ENCODE assay signal across 9 mouse cellular contexts in the genomic region with DNA sequence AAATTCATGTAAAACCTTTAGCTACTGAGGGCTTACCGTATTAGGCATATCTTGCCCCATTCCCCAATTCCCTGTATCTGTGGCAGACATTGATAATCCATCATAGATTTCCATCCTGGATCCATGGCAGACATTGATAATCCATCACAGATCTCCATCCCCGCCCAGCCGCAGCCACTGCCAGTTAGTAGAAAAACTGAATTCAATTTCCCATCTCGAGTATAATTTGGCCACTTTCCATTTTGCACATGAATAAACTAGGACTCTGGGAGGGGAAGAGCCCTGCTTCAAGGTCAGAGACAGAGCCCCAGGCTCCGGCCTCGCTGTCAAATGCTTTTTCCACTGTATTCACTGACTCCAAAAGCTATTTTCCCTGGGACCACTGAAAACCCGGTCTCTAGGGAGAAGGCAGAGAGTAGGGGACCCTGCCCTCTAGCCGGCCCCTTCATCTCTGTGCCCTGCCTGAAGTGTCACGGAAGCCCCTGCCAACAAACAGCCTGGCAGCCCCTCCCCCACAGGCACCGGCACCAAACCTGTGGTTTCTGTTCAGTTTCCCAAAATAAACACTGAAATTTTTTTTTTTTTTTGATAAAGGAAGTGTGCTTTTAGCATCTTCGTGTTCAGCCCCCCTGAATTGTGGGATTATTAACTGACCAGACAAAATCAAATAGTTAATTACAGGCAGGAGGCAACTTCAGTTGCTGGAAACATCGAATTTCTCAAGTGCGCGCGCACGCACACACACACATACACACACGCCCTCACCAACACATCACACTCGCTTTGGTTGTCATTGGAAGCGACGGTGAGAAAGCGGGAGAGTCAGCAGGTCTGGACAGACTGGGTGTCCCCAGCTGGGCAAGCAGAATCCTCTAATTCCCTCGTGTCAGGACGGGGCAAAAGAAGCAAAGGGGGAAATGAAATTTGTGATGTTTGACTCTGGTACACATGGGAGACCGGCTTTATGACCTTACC. TPM values are rescaled to one million over a fixed set of nuclear protein-coding genes. Genes with fewer than 3 reads are reported as not detected.
DNase-seq lines count a peak whose midpoint lies in the region; ATAC-seq and TF ChIP-seq lines count a peak whose summit lies in the region.
"Had no signal": no experiment of that assay in that cellular context is flagged by ENCODE, and none has a peak within 500 bp of the region (broad histone marks: within the 10 kb centered on the region; RNA-seq: fewer than 3 reads in every experiment).

No protein-coding gene starts in this region.

- no peak for TF ChIP-seq POLR2A in heart, adult 2 months (IDR thresholded peaks at IDR 0.05; ENCODE audit: insufficient read depth, low read depth, low read length)

- H3K9me3 ChIP-seq in heart, postnatal 0 days (replicated peaks; ENCODE audit: control insufficient read depth, low read length), result 0 out of 2 replicates have a peak, but pooled peaks cover 3% of the 10 kb centered on the region
- H3K9me3 ChIP-seq in hindbrain, embryonic 13.5 days, result no peaks in the 10 kb centered on the region

- no peaks in the 10 kb centered on the region for H3K79me2 ChIP-seq in heart, adult 2 months (replicated peaks; ENCODE audit: control insufficient read depth, insufficient read depth, low read length)

- intact Hi-C loops in heart, adult 2 months (cut with DNase I), result no loop called here

- H3K4me2 ChIP-seq in heart, postnatal 0 days (ENCODE audit: low read depth, low read length), result 0 out of 2 replicates have a peak overlapping the region, but pooled peaks have one; percentile 3
- H3K4me2 ChIP-seq in hindbrain, embryonic 13.5 days, result peak overlapping the region; percentile 30

- no peaks in the 10 kb centered on the region for H3K27me3 ChIP-seq in heart, postnatal 0 days (ENCODE audit: control insufficient read depth, insufficient read depth, low read length)
- H3K27me3 ChIP-seq in heart, adult 2 months (ENCODE audit: control insufficient read depth, insufficient read depth, low read length), result no peaks in the 10 kb centered on the region
- H3K27me3 ChIP-seq in hindbrain, embryonic 13.5 days, result no peaks in the 10 kb centered on the region

- WGBS in heart, postnatal 0 days, result 57% methylated on average over 24 of the region's 24 CpGs
- 52% methylated on average over 24 of the region's 24 CpGs for WGBS in heart, adult 2 months
- 54% methylated on average over 24 of the region's 24 CpGs for WGBS in hindbrain, embryonic 13.5 days

- H3K36me3 ChIP-seq in heart, postnatal 0 days (replicated peaks; ENCODE audit: control insufficient read depth, insufficient read depth, low read length), result no peaks in the 10 kb centered on the region
- no peaks in the 10 kb centered on the region for H3K36me3 ChIP-seq in heart, adult 2 months (ENCODE audit: control insufficient read depth, insufficient read depth, low read length)
- H3K36me3 ChIP-seq in hindbrain, embryonic 13.5 days, result no peaks in the 10 kb centered on the region

- no peak overlapping the region for H3K4me3 ChIP-seq in heart, postnatal 0 days (ENCODE audit: low read depth, low read length)
- H3K4me3 ChIP-seq in heart, adult 2 months, result no peak overlapping the region
- H3K4me3 ChIP-seq in hindbrain, embryonic 13.5 days, result peak overlapping the region; percentile 20

- no peak overlapping the region; the same call in 1 of the 2 replicates for H3K9ac ChIP-seq in heart, postnatal 0 days (replicated peaks; ENCODE audit: low read depth, low read length)
- H3K9ac ChIP-seq in heart, adult 2 months (ENCODE audit: low read depth, low read length), result no peak overlapping the region
- 0 out of 2 replicates have a peak overlapping the region, but pooled peaks have one; percentile 1 for H3K9ac ChIP-seq in hindbrain, embryonic 13.5 days

- TF ChIP-seq EP300 in heart, postnatal 0 days (IDR thresholded peaks at IDR 0.05; ENCODE audit: low read depth), result no peak
- TF ChIP-seq EP300 in heart, adult 2 months (IDR thresholded peaks at IDR 0.05; ENCODE audit: insufficient read depth, low read depth, low read length), result no peak

- DNase-seq in heart, postnatal 0 days (ENCODE audit: low spot score), result no peak
- no peak for DNase-seq in heart, adult 2 months
- peak; percentile 69 for DNase-seq in R1 (ENCODE audit: low read depth, low spot score)
- DNase-seq in retina, postnatal 1 day, result peak; percentile 74
- no peak for DNase-seq in urinary bladder, postnatal 36 days (ENCODE audit: low spot score in 2 of 2)
- DNase-seq in urinary bladder, postnatal 14 days (ENCODE audit: low spot score), result no peak
- no peak for DNase-seq in left cerebral cortex, adult 11 months (ENCODE audit: low spot score)

- no peak for TF ChIP-seq CTCF in heart, postnatal 0 days (IDR thresholded peaks at IDR 0.05; ENCODE audit: low read depth)
- TF ChIP-seq CTCF in heart, adult 2 months (IDR thresholded peaks at IDR 0.05), result no peak

- H3K4me1 ChIP-seq in heart, postnatal 0 days (ENCODE audit: control insufficient read depth, insufficient read depth), result no peaks in the 10 kb centered on the region
- H3K4me1 ChIP-seq in heart, adult 2 months (ENCODE audit: control insufficient read depth, insufficient read depth, low read length), result no peaks in the 10 kb centered on the region
- H3K4me1 ChIP-seq in hindbrain, embryonic 13.5 days (replicated peaks), result peaks cover 6% of the 10 kb centered on the region

- ATAC-seq in heart, postnatal 0 days (ENCODE audit: insufficient read depth, low read depth), result no peak
- ATAC-seq in hindbrain, embryonic 13.5 days (ENCODE audit: low FRiP score), result no peak

- no peak overlapping the region for H3K27ac ChIP-seq in heart, postnatal 0 days (ENCODE audit: low read depth)
- H3K27ac ChIP-seq in heart, adult 2 months, result no peak overlapping the region
- peak overlapping the region; percentile 18; the same call in 1 of the 2 replicates for H3K27ac ChIP-seq in hindbrain, embryonic 13.5 days

RNA-seq across cellular contexts. Expression of gene Msi1, which starts 14.0 kb away (rescaled TPM):
- total RNA-seq in heart, postnatal 0 days (2014; rRNA removed; ENCODE audit: low replicate concordance), result 2.5 and 5.6 TPM in 2 replicates
- 0.99 and 1.1 TPM in 2 replicates for polyA plus RNA-seq in heart, postnatal 0 days (2015; fragmentation: Nextera tagmentation; extraction: Ambion mirVana)
- under 1 TPM; 0.55 to 0.99 TPM for total RNA-seq in heart, adult 2 months (2021)
- 0.61 and 0.64 TPM in 2 replicates for polyA plus RNA-seq in heart, adult 2 months (2012; rRNA removed)
- 71.8 and 76.9 TPM in 2 replicates for polyA plus RNA-seq in hindbrain, embryonic 13.5 days (2015; fragmentation: Nextera tagmentation; extraction: Ambion mirVana)
- total RNA-seq: hematopoietic stem cell, adult 5-6 weeks had no signal

RNA-seq across cellular contexts. Expression of gene Pla2g1b, which starts 50.7 kb away (rescaled TPM):
- not detected in 2 replicates for total RNA-seq in heart, postnatal 0 days (2014; rRNA removed; ENCODE audit: low replicate concordance)
- polyA plus RNA-seq in heart, postnatal 0 days (2015; fragmentation: Nextera tagmentation; extraction: Ambion mirVana), result not detected in 2 replicates
- total RNA-seq in heart, adult 2 months (2021), result not detected
- polyA plus RNA-seq in heart, adult 2 months (2012; rRNA removed), result not detected in 2 replicates
- polyA plus RNA-seq in hindbrain, embryonic 13.5 days (2015; fragmentation: Nextera tagmentation; extraction: Ambion mirVana), result not detected in 2 replicates
- total RNA-seq: hematopoietic stem cell, adult 5-6 weeks had no signal

Comparison
In these comparisons a context has a peak if more than half of its experiments do, and no peak if none do; other contexts are left out.
1. DNase-seq: peak in R1 (single experiment) and retina, postnatal 1 day (single experiment); none in heart, postnatal 0 days (single experiment), heart, adult 2 months (0 of 2), urinary bladder, postnatal 36 days (0 of 2), urinary bladder, postnatal 14 days (single experiment) and left cerebral cortex, adult 11 months (single experiment).
2. RNA of gene Msi1, which starts 14.0 kb away (polyA plus RNA-seq): 71.8 to 76.9 TPM in hindbrain, embryonic 13.5 days; 0.99 to 1.1 TPM in heart, postnatal 0 days and 0.61 to 0.64 TPM in heart, adult 2 months; every median in the first group is over 10 times any median in the second.